Mouse (Mus musculus) neural tube, embryonic 10.5 days (tissue): Measurements from ENCODE around the gene Irak2.
A peak's percentile ranks its signal among the peaks of the same experiment; 100 is the strongest.
"Not testable (repeated sequence)": the region's sequence is repeated elsewhere in the genome, so short reads cannot be mapped to it uniquely, and the experiment has no call there.

ENCODE experiments used
- DNase-seq: peaks from one replicate; pipeline ENCODE4 v3.0.0-alpha.2; 2017; ENCODE audit warnings: low spot score; ENCODE audit errors: extremely low spot score

Irak2 gene

DNA sequence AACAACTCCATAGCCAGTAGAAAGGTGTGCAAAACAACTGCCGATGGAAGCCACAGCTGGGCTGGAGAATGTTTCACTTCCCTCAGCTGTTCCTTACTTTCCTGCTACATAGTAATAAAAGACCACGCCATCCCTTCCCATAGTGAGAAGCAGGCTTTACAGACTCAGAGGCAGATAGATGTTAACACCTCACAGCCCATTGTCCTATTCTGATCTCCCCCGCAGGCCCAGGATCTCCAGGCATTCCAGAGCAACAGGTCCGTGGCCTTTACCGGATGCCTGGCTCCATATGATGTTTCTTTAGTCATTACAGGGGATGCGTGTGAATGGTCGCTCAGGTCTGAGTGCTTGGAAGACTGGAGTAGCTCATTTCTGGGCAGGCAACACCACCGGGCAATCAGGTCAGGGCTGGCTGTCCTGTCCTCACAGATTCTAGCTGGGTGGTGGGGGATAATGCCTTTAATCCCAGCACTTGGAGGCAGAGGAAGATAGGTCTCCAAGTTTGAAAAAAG is 29.4 kb downstream of the Irak2 start:
- DNase-seq, result no peak

DNA sequence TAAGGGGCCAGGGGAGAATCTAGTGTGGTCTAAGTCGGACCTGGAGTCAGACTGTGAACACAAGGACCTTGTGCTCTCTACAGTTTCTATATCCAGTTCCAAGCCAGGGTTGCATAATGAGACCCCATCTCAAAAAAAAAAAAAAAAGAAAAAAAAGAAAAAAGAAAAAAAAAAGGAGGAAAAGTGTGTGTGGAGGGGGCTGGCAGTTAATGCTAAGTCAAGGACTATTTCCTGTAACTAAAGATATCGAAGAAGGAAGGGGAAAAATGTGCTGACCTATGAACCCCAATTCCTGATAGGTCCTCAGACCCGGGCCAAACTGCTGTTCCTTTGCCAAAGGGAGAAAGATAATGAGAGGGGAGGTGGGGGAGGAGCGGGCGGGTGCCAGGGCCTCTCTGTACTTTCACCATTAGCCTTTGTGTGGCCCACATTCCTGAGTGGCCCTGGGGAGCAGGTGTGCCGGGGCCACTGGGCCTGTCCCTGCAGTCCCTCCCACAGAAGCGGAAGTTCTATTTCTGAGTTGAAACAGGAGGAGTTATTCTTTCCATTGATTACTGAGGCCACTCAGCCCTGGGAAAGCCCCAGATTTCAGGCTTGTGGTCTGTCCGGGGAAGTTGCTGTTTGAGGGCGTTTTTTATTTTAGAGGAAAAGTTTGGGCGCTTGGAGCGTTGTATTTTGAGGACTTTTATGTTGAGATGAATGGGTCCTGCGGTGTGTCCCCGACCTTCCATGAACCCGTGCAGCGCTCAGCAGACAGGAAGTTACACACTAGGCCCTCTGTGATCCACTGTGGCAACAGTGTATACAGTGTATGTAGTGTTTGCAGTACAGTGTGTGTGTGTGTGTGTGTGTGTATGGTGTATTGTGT is 30.3 kb downstream of the Irak2 start:
- peak; percentile 29 for DNase-seq

DNA sequence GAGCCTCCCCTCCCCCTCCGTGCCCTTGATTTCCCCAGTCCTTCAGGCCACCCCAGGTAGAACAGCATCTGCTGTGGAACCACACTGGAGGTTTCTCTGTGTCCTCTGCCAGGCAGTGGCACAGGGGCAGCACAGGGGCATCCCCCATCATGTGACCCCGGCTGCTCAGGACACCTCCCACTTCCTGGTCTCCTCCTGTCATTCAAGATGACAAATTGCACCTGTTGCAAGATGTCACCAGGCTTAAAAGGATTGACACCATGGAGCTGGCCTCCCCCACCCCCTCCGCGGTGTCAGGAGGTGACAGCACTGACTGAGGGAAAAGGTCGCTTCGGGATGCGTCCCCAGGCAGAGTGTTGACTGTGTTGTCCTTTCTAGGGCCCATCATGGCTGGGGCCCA is 31.6 kb downstream of the Irak2 start:
- DNase-seq, result no peak

DNA sequence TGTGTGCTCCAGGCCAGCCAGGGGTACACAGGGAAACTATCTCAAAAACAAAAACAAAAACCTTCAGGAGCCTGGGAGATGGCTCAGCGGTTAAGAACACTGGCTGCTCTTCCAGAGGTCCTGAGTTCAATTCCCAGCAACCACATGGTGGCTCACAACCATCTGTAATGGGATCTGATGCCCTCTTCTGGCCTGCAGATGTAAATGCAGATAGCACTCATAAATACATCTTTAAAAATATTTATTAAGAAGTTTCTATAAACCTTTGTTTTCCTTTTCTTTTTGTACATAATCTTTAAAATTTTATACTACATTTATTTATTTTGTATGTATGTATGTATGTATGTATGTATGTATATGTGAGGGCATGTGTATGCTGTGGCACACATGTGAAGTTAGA is 33.8 kb downstream of the Irak2 start:
- DNase-seq, result not testable (repeated sequence)

DNA sequence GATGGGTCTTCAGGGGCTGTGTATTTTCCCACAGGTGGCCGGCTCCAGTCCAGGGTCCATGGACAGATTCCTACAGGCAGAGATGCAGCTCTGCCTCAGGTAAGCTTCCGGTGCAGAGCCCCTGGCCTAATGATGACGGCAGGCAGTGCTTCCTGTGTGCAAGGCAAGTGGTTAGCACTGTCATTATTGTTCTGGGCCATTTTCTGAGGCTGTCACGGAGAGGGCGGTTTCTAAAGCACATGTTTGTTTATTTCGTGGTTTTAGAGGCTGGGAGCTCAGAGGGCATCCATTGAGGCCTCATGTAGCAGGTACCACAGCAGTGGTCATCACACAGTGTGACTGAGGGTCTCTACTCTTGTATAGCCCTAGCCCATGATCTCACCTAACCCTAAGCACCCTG is 34.7 kb downstream of the Irak2 start:
- no peak for DNase-seq

DNA sequence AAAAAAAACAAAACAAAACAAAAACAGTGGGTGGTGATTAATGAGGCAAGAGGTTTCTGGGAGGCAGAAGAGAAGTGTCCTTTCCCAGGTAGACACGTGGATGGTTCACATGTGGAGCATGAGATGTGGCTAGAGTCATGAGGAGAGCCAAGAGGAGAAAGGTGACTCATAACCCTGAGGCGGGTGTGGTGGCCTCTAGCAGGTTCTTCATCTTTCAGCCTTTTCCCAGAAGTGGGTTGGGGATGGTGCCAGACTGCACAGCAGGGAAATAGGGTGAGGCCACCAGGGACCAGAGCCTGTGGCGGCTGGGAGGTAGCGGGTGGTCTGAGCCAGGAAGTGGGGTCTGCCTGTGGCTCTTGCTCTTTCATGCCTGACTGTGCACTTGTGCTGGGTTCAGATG is 37.0 kb downstream of the Irak2 start:
- DNase-seq, result no peak

- no peak for DNase-seq
Observed at GRCm38 (mm10) chr6:113675991-113676390, 37.7 kb downstream of the Irak2 start.

GRCm38 (mm10) chr6:113677070-113677734 is 38.9 kb downstream of the Irak2 start:
- DNase-seq, result no peak

GRCm38 (mm10) chr6:113678246-113679012 is 40.2 kb downstream of the Irak2 start:
- DNase-seq, result no peak

DNA sequence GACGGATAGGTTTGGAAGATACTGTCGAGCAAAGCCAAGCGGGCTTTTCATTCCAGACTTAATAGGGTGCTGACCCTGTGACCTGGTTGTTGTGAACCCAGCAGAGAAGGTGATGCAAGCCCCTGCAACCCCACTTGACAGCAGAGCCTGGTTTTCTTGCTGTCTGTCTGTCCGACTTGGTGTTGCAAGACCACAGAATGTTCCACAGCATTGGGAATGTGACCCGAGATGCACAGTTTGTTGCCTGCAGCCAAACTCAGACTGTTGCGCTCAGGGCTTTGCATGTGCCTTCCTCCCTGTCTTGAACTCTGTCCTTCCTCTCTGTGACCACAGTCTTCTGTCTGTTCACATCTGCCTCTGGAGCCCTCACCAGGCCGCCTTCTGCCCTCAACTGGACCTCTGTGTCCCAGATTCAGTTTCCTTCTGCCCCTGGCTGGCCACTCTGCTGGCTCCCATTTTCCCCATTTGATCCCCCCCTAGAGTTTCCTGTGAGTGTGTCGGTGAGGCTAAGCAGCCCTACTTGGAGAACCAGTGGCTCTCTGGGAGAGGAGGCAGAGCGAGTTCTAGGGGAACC is 41.8 kb downstream of the Irak2 start:
- DNase-seq, result no peak

DNA sequence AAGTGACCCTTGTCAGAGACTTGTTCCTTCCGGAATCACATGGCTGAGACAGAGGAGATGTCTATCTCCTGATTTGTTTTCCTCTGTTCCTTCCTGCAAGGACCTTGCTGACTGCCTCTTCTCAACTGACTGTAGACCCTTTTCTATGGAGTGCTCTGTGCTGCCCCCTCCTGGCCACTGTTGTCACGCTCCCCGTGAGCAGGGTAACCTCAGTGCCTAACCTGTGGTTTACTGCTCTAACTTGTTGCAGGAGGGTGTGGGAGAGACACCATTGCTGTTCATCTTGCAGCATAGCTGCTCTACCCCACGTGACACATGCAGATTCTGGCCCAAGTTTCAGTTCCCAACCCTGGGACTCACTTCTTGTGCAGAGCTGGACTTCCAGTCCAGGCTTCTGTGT is 43.0 kb downstream of the Irak2 start:
- peak; percentile 84 for DNase-seq

- no peak for DNase-seq
Observed at GRCm38 (mm10) chr6:113683081-113683825, 45.0 kb downstream of the Irak2 start.

DNA sequence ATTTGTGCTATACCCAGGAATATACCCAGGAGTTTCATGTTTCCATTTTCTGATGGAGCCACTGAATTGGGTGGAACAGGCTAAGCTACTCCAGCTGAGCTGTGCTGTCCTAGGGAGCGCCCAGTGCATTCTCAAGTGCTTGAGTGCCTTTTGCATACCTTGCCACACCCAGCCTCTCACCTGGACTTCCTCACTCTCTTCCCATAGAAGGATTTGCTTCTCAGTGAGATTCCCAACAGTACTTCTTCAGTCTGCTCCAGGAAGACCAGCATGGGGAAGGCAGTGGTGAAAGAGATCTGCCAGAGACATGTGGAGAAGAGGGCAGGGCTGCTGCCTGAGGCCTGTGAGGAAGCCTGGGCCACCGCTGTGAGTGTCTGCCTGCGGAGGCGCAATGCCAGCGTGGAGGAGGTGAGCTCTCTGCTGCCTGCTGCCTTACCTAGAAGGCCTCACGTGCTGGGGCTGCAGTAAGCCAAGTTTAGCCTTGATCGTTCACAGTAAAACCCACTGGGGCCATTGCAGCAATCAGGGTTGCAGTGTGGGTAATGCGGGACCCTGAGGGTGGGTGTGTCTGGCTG is 48.4 kb downstream of the Irak2 start:
- no peak for DNase-seq

DNA sequence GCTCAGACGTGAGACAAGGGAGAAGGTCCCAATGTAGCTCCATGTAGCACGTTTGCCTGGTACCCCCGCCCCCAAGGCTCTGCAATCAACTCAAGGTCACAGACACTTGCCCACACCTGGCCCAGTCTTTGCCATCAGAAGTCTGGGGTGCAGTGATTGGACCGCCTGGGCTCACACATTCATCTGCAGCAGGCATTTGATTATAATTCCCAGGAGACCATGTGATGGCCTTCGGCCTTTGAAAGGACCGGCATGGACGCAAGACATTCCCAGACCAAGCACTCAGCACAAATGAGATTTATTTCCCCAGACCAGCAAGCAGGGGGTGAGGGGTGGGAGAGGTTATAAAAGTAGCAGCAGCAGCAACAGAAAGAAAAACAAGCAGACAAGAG is 51.7 kb downstream of the Irak2 start:
- peak; percentile 71 for DNase-seq

GRCm38 (mm10) chr6:113690400-113691083 is 52.3 kb downstream of the Irak2 start:
- peak; percentile 75 for DNase-seq

DNA sequence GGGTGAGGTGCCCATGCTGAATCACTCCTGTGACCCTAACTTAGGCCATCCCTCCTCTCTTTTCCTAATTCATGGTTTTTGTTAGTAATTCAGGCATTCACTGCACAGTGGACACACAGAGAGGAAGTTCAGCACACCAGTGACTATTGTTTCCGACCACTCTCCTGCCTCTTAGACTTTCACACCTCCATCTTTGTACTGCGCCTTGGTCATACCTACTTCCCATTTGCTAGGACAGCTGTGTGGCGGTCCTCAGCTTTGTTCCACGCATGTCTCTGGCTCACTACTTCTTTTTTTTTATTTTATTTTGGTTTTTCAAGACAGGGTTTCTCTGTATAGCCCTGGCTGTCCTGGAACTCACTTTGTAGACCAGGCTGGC is 52.8 kb downstream of the Irak2 start:
- no peak for DNase-seq

DNA sequence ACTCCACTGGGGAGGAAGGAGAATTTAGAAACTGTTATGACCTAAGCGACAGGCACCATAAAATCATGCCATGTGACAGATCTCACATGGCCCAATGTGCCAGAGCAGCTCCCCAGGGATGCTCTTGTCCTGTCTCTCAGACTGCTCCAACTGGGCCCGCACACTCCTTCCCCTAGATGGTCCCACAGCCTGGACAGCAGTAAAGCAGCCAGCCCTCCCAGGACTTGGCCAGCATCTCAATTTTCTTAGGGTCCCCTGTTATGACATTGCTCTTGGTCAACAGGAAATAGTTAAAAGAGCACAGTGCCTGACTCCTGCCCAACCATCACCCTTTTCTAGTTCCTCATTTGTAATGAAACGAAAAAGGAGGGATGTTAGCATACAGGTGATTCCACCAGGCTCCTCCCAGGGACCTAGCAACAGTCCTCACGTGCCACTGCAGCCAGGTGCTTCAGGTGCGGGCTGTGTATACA is 54.4 kb downstream of the Irak2 start:
- no peak for DNase-seq

DNA sequence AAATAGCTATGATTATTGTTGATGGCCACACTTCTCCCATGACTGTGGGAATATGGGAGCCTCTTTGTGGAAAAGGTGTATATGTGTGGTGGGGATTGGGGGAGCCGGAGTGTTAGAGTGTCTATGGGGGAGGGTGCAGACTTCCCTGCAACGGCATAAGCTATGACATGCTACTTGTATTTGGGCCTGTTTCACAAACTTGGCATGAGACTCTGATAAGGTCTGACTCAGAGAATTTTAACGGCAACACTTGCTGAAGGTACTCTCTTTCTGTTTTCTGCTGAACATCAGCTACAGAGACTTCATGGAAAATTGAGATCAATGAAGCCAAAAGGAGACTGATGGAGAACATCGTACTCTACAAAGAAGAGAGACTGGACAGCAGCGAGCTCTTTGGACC is 55.1 kb downstream of the Irak2 start:
- no peak for DNase-seq

- no peak for DNase-seq
Observed at GRCm38 (mm10) chr6:113695203-113695602, 56.9 kb downstream of the Irak2 start.
